Mouse (Mus musculus) lung, postnatal 0 days (tissue): ENCODE measurements around the gene Nrcam.

Experiments
- CTCF ChIP-seq: IDR thresholded peaks from 2 replicates; pipeline ENCODE4 v1.5.1; 2016; ENCODE audit warnings: antibody characterized with exemption, mild to moderate bottlenecking
- EP300 ChIP-seq: IDR thresholded peaks from 2 replicates; pipeline ENCODE4 v1.6.1; 2016; ENCODE audit warnings: antibody characterized with exemption, mild to moderate bottlenecking, control low read depth

DNA sequence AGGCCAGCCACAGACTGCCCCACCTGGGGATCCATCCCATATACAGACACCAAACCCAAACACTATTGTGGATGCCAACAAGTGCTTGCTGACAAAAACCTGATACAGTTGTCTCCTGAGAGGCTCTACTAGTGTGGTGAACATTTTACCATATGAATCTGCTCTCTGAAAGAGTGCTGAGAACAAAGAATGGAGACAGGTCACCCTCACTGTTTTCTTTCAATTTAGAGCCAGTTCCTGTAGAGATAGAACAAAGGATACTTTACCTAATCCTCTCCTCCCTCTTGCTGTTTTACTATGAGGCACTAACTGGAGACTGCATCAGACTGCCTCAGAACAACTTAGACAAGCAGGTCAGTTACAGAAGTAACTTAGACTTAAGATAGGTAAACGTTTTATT is 311.9 kb downstream of the Nrcam start:
- no peak for TF ChIP-seq CTCF
- no peak for TF ChIP-seq EP300
